Mouse (Mus musculus): ENCODE data around the gene Pex7. TPM values are rescaled to one million over a fixed set of nuclear protein-coding genes. Genes with fewer than 3 reads are reported as not detected.
A peak's percentile ranks its signal among the peaks of the same experiment; 100 is the strongest.

The Pex7 gene
- polyA plus RNA-seq, 1 experiment from 2014 or later: 29.3 TPM

- ATAC-seq (ENCODE audit: low FRiP score): no peak
- H3K36me3 ChIP-seq: no peaks in the 10 kb centered on the region
- 34% methylated on average over 6 of the region's 6 CpGs for WGBS
- no peak overlapping the region for H3K27ac ChIP-seq
- H3K4me3 ChIP-seq: no peak overlapping the region
- no peaks in the 10 kb centered on the region for H3K9me3 ChIP-seq (replicated peaks)
- H3K27me3 ChIP-seq: peaks cover 55% of the 10 kb centered on the region
- H3K4me2 ChIP-seq (replicated peaks): no peak overlapping the region
- H3K9ac ChIP-seq: no peak overlapping the region
- peaks cover 31% of the 10 kb centered on the region for H3K4me1 ChIP-seq
Observed at GRCm38 (mm10) chr10:19852776-19853175, 54.7 kb downstream of the Pex7 start.

- Histone ChIP-seq H3K36me3 (no peaks in the 10 kb centered on the region), H3K4me2 (replicated peaks) (peak within 1 kb of the TSS; percentile 100), H3K9ac (peak within 1 kb of the TSS; percentile 69), H3K27ac (no peak within 1 kb of the TSS), H3K4me1 (peaks cover 31% of the 10 kb centered on the region), H3K4me3 (peak within 1 kb of the TSS; percentile 61), H3K27me3 (peaks cover 55% of the 10 kb centered on the region), H3K9me3 (replicated peaks) (no peaks in the 10 kb centered on the region)
- 0% methylated on average over 53 of the region's 72 CpGs for WGBS
- ATAC-seq (ENCODE audit: low FRiP score): peak; percentile 70
Observed at GRCm38 (mm10) chr10:19850998-19851691, 56.3 kb downstream of the Pex7 start, which contains the start of gene Slc35d3. TSS of gene Slc35d3 (minus strand) at chr10:19851459.

GRCm38 (mm10) chr10:19850544-19850997 lies 56.9 kb downstream of the Pex7 start:
- Histone ChIP-seq H3K4me3 (peak overlapping the region; percentile 61), H3K27me3 (peaks cover 60% of the 10 kb centered on the region), H3K36me3 (no peaks in the 10 kb centered on the region), H3K9ac (peak overlapping the region; percentile 69), H3K4me1 (peaks cover 31% of the 10 kb centered on the region), H3K9me3 (replicated peaks) (no peaks in the 10 kb centered on the region), H3K4me2 (replicated peaks) (peak overlapping the region; percentile 100), H3K27ac (no peak overlapping the region)
- ATAC-seq (ENCODE audit: low FRiP score): peak; percentile 71
- under 1% methylated on average over 31 of the region's 36 CpGs for WGBS

GRCm38 (mm10) chr10:19849771-19850365 lies 57.6 kb downstream of the Pex7 start:
- peak overlapping the region; percentile 100 for H3K4me2 ChIP-seq (replicated peaks)
- H3K9me3 ChIP-seq (replicated peaks): no peaks in the 10 kb centered on the region
- peaks cover 60% of the 10 kb centered on the region for H3K27me3 ChIP-seq
- peak overlapping the region; percentile 69 for H3K9ac ChIP-seq
- peak; percentile 64 for ATAC-seq (ENCODE audit: low FRiP score)
- H3K36me3 ChIP-seq: no peaks in the 10 kb centered on the region
- peaks cover 31% of the 10 kb centered on the region for H3K4me1 ChIP-seq
- WGBS: under 1% methylated on average over 30 of the region's 32 CpGs
- H3K27ac ChIP-seq: no peak overlapping the region
- H3K4me3 ChIP-seq: peak overlapping the region; percentile 61

- Histone ChIP-seq H3K4me3 (peak overlapping the region; percentile 61), H3K27me3 (peaks cover 65% of the 10 kb centered on the region), H3K27ac (no peak overlapping the region), H3K4me2 (replicated peaks) (peak overlapping the region; percentile 100), H3K9ac (peak overlapping the region; percentile 69; the same call in 1 of the 2 replicates), H3K36me3 (no peaks in the 10 kb centered on the region), H3K9me3 (replicated peaks) (no peaks in the 10 kb centered on the region), H3K4me1 (peaks cover 31% of the 10 kb centered on the region)
- no peak for ATAC-seq (ENCODE audit: low FRiP score)
- WGBS: 4% methylated on average over 44 of the region's 44 CpGs
Observed at GRCm38 (mm10) chr10:19848928-19849770, 58.3 kb downstream of the Pex7 start.

DNA sequence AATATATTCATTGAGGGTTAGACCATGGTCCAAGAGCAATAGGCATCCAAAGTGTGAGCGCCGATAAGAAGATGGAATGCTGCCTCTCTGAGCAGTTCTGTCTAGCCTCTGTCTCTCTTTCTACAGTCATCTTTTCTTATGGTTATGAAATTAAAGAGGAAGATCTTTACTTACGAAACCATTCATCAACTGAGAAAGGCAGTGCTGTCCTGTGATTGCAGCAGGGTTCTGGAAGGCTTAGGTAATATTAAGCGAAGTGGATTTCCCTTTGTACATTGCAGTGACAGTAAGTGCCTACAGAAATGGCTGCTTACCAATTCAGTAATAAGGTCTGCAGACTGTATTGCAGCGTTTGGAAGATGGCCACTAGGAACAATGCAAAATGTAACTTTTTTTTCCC lies 67.7 kb downstream of the Pex7 start:
- 91% methylated on average over 5 of the region's 5 CpGs for WGBS

GRCm38 (mm10) chr10:19835887-19836710 lies 71.4 kb downstream of the Pex7 start:
- Histone ChIP-seq H3K4me3 (no peak overlapping the region), H3K27me3 (no peaks in the 10 kb centered on the region), H3K36me3 (no peaks in the 10 kb centered on the region), H3K4me1 (0 out of 2 replicates have a peak, but pooled peaks cover 2% of the 10 kb centered on the region), H3K9me3 (replicated peaks) (no peaks in the 10 kb centered on the region), H3K9ac (no peak overlapping the region), H3K4me2 (replicated peaks) (no peak overlapping the region), H3K27ac (no peak overlapping the region)
- ATAC-seq (ENCODE audit: low FRiP score): peak; percentile 61
- 66% methylated on average over 8 of the region's 8 CpGs for WGBS

More for the DNA sequence above, 67.7 kb downstream of the Pex7 start:
- Histone ChIP-seq H3K27ac (no peak overlapping the region), H3K9ac (no peak overlapping the region), H3K36me3 (no peaks in the 10 kb centered on the region), H3K9me3 (replicated peaks) (no peaks in the 10 kb centered on the region), H3K27me3 (peaks cover 4% of the 10 kb centered on the region), H3K4me1 (0 out of 2 replicates have a peak, but pooled peaks cover 2% of the 10 kb centered on the region), H3K4me3 (no peak overlapping the region), H3K4me2 (replicated peaks) (no peak overlapping the region)
- no peak for ATAC-seq (ENCODE audit: low FRiP score)

DNA sequence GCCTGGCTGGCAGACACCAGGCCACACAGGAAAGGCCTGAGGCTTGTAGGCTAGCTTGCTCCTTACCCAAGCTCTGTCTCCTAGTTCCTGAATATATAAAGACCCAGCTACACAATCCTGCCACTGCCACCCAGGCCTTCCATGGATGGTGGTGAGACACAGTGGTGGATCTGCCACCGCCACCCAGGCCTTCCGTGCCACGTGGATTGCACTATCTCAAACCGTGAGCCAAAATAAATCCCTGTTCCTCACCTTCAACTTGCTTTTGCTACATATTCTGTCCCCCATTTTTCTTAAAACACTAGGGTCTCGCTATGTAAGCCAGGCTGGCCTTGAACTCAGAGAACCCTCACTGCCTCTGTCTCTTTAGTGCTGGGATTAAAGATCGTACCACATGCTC lies 73.3 kb downstream of the Pex7 start:
- H3K4me1 ChIP-seq: 0 out of 2 replicates have a peak, but pooled peaks cover 2% of the 10 kb centered on the region
- H3K36me3 ChIP-seq: no peaks in the 10 kb centered on the region
- no peak overlapping the region for H3K9ac ChIP-seq
- H3K4me3 ChIP-seq: no peak overlapping the region
- no peaks in the 10 kb centered on the region for H3K9me3 ChIP-seq (replicated peaks)
- ATAC-seq (ENCODE audit: low FRiP score): no peak
- H3K4me2 ChIP-seq (replicated peaks): no peak overlapping the region
- no peaks in the 10 kb centered on the region for H3K27me3 ChIP-seq
- H3K27ac ChIP-seq: no peak overlapping the region
- WGBS: 87% methylated on average over 6 of the region's 6 CpGs

DNA sequence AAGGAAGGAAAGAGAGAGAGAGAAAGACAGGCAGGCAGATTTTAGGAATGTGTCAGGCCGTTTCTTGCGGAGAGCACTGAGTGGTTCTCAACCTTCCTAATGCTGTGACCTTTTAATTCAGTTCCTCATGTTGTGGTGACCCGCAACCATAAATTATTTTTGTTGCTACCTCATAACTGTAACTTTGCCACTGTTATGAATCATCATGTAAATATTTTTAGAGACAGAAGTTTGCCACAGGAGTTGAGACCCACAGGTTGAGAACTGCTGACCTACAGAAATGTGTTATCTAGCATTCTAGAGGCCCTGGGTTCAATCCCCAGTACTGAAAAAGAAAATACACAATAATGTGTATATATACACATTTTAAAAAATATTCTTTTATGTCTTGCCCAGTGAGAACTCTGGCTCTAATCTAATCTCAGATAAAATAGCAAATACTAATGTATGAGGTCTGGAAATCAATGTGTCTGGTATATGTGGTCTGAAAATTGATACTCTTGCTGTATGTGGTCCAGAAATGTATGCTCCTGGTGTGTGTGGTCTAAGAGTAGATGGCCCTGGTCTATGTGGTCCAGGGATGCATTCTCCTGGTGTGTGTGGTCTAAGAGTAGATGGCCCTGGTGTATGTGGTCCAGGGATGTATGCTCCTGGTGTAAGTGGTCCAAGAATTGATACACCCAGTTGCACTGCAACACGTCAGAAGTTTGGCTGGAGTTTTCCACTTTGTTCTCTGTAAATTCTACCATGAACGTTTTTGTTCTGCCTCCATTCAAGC lies 76.2 kb downstream of the Pex7 start:
- 0 out of 2 replicates have a peak, but pooled peaks cover 2% of the 10 kb centered on the region for H3K4me1 ChIP-seq
- no peaks in the 10 kb centered on the region for H3K27me3 ChIP-seq
- H3K36me3 ChIP-seq: no peaks in the 10 kb centered on the region
- no peaks in the 10 kb centered on the region for H3K9me3 ChIP-seq (replicated peaks)
- no peak overlapping the region for H3K9ac ChIP-seq
- no peak for ATAC-seq (ENCODE audit: low FRiP score)
- 81% methylated on average over 5 of the region's 5 CpGs for WGBS
- H3K27ac ChIP-seq: no peak overlapping the region
- H3K4me2 ChIP-seq (replicated peaks): no peak overlapping the region
- H3K4me3 ChIP-seq: no peak overlapping the region

- no peak for ATAC-seq (ENCODE audit: low FRiP score)
- WGBS: 57% methylated on average over 3 of the region's 3 CpGs
- no peaks in the 10 kb centered on the region for H3K4me1 ChIP-seq
Observed at GRCm38 (mm10) chr10:19820986-19821385, 86.5 kb downstream of the Pex7 start.

More at GRCm38 (mm10) chr10:19820986-19821385, 86.5 kb downstream of the Pex7 start:
- H3K9ac ChIP-seq: no peak overlapping the region
- H3K9me3 ChIP-seq (replicated peaks): no peaks in the 10 kb centered on the region
- H3K27ac ChIP-seq: no peak overlapping the region
- no peak overlapping the region for H3K4me2 ChIP-seq (replicated peaks)
- H3K27me3 ChIP-seq: no peaks in the 10 kb centered on the region
- no peaks in the 10 kb centered on the region for H3K36me3 ChIP-seq
- no peak overlapping the region for H3K4me3 ChIP-seq

Measured in hindbrain, embryonic 12.5 days (tissue).